Mouse (Mus musculus) ES-E14 (cell line): ENCODE measurements around the gene Gm34653.

Experiments
- HCFC1 ChIP-seq: IDR thresholded peaks from 2 replicates; pipeline ENCODE4 v1.6.1; 2012; ENCODE audit warnings: low read length, inconsistent platforms, borderline replicate concordance; ENCODE audit not compliant: insufficient read depth
- MAFK ChIP-seq: IDR thresholded peaks from 2 replicates; pipeline ENCODE4 v1.6.1; 2014; ENCODE audit warnings: mild to moderate bottlenecking, low read depth, low read length, inconsistent platforms; ENCODE audit not compliant: insufficient read depth

DNA sequence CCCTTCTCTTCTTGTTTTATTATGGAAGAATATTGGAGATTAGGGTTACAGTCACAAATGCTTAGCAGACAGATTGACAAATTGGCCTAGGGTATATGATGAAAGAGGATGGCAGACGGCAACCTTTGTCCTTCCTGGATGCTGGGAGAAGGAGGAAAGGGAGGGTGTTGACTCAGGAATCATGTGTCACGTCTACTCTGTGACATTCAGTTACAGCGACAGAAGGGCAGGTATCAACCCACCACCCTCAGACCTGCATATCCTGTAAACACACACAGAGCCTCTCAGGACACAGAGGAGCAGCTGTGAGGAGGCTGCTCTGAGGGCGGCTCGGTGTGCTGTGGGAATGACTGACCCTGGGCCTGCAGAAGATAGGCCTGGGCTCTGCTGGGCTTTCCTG, 50.4 kb downstream of the Gm34653 start:
- TF ChIP-seq MAFK (no peak), HCFC1 (no peak)
